Mouse (Mus musculus): ENCODE results near the gene Olfr994. TPM values are rescaled to one million over a fixed set of nuclear protein-coding genes. Genes with fewer than 3 reads are reported as not detected.

Gene Olfr994
- not detected for total RNA-seq (2023)

DNA sequence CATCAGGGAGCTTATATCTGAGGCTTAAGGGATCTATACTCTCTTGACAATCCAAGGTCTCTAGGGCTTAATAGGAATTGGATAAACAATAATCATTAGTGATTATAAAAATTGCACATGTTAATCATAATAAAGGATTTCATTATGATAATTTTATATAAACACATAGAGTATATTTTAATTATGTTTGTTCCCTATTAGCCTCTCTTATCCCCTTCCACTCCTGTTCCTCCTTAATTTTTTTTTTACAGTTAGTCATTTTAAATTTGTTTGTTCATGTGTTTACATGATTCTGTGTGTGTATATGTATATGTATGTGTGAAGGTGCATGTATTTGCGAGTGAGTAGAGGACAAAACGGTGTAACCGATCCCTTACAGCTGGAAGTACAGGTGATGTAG, at the start of gene Olfr994:
TSS of gene Olfr994 (minus strand) at position 101 of the 400 bp plus-strand sequence.

DNA sequence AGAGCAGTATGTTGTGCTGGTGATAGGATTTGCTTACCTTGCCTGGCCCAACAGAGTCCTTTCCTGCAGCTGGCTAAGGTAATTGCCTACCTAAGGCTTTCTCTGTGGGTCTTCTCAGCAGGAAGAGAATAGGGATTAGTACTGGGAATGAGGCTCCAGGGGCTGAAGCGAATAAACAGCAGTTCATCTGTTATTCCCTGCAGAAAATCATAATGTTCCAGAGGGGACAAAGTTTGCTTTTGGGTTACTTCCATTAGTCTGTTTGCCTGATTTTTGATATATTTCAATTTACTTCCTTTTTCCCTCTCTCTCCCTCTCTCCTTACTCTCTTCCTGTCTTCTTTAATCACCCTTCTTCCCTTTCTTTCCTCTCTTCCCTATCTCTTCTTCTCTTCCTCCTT, 7.3 kb upstream of the Olfr994 start, which contains the start of gene Olfr995:
TSS of gene Olfr995 (minus strand) at position 101 of the 400 bp plus-strand sequence.

DNA sequence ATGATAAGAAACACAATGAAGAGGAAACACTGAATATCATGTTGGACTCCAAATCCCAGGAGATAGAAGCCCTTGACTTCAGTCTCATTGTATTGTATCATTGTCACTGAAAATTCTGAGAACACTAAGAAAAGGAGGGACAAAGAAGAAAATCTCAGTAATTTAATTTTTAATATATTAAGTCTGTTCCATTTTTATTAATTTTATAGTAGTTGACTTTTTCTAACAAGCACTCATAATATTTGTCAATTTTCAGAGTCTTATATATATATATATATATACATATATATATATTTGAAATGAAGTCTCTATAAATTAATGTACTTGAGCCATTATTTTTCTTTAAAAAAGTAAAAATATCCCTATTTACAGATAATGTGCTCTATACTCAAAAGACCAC, 21.5 kb downstream of the Olfr994 start, which contains the start of gene Olfr993:
TSS of gene Olfr993 (minus strand) at position 101 of the 400 bp plus-strand sequence.

DNA sequence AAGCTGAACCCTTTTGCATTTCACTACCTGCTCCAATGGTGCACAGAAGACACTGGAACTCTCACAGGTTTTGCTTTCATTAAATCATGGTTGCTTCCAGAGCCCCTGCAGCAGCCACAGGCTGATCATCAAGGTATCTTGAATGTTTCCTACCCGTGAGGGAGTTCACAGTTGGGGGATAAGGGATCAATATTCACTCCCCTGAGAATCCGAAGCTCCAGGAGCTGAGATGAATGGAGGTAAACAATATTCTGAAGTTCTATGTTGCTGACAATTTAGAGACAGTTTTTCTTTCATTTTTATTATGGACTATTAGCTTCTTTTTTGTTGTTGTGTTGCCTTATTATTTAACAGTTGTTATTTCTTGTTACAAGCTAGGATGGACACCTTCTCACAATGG, 26.9 kb downstream of the Olfr994 start, which contains the start of gene Olfr992:
TSS of gene Olfr992 (minus strand) at position 101 of the 400 bp plus-strand sequence.

Other genes with a start within 250 kb of the Olfr994 start
- gene Lrrc55, start 239.3 kb downstream of the Olfr994 start, total RNA-seq (2023): not detected
- not detected for gene Olfr987, start 97.1 kb downstream of the Olfr994 start, total RNA-seq (2023)
- not detected for gene Olfr988, start 73.2 kb downstream of the Olfr994 start, total RNA-seq (2023)
- gene Olfr992, start 27.0 kb downstream of the Olfr994 start, total RNA-seq (2023): not detected
- not detected for gene Olfr993, start 21.6 kb downstream of the Olfr994 start, total RNA-seq (2023)
- not detected for gene Olfr995, start 7.2 kb upstream of the Olfr994 start, total RNA-seq (2023)
- gene 4833423E24Rik, start 82.6 kb upstream of the Olfr994 start, total RNA-seq (2023): not detected
- not detected for gene Olfr996, start 142.8 kb upstream of the Olfr994 start, total RNA-seq (2023)
- not detected for gene Olfr998, start 152.5 kb upstream of the Olfr994 start, total RNA-seq (2023)
- gene Olfr1000, start 175.5 kb upstream of the Olfr994 start, total RNA-seq (2023): not detected
- not detected for gene Olfr1002, start 214.3 kb upstream of the Olfr994 start, total RNA-seq (2023)
- gene Olfr154, start 228.0 kb upstream of the Olfr994 start, total RNA-seq (2023): not detected
- not detected for gene Olfr1006, start 242.3 kb upstream of the Olfr994 start, total RNA-seq (2023)

Data from CD4-positive naive resting alpha-beta T cell, adult 76 days (primary cell).